Mouse (Mus musculus): ENCODE data around the gene Casp6. TPM values are rescaled to one million over a fixed set of nuclear protein-coding genes. Genes with fewer than 3 reads are reported as not detected.
A peak's percentile ranks its signal among the peaks of the same experiment; 100 is the strongest.

The Casp6 gene
- polyA plus RNA-seq, 1 experiment from 2014 or later: 106 TPM

- Histone ChIP-seq H3K4me1 (no peaks in the 10 kb centered on the region), H3K4me3 (no peak overlapping the region), H3K36me3 (replicated peaks) (peaks cover 29% of the 10 kb centered on the region), H3K9me3 (no peaks in the 10 kb centered on the region), H3K27me3 (replicated peaks; ENCODE audit: low read depth, poor library complexity, severe bottlenecking) (no peaks in the 10 kb centered on the region), H3K27ac (replicated peaks) (no peak overlapping the region)
- no peak for DNase-seq (ENCODE audit: low spot score)
- 93% methylated on average over 3 of the region's 3 CpGs for WGBS
Measured at GRCm38 (mm10) chr3:129893143-129893542, 8.1 kb upstream of the Casp6 start.

- DNase-seq (ENCODE audit: low spot score): no peak
- no peaks in the 10 kb centered on the region for H3K27me3 ChIP-seq (replicated peaks; ENCODE audit: low read depth, poor library complexity, severe bottlenecking)
- peaks cover 15% of the 10 kb centered on the region for H3K36me3 ChIP-seq (replicated peaks)
- H3K27ac ChIP-seq (replicated peaks): no peak overlapping the region
- H3K4me3 ChIP-seq: no peak overlapping the region
- WGBS: 75% methylated on average over 6 of the region's 6 CpGs
- H3K9me3 ChIP-seq: no peaks in the 10 kb centered on the region
- H3K4me1 ChIP-seq: peaks cover 7% of the 10 kb centered on the region
Measured at GRCm38 (mm10) chr3:129896591-129896990, 4.6 kb upstream of the Casp6 start.

- no peak for DNase-seq (ENCODE audit: low spot score)
- Histone ChIP-seq H3K27ac (replicated peaks) (no peak overlapping the region), H3K4me3 (no peak overlapping the region), H3K4me1 (peaks cover 22% of the 10 kb centered on the region), H3K36me3 (replicated peaks) (peaks cover 3% of the 10 kb centered on the region; the same call in 1 of the 2 replicates), H3K9me3 (no peaks in the 10 kb centered on the region), H3K27me3 (replicated peaks; ENCODE audit: low read depth, poor library complexity, severe bottlenecking) (no peaks in the 10 kb centered on the region)
- 62% methylated on average over 4 of the region's 4 CpGs for WGBS
Measured at GRCm38 (mm10) chr3:129898886-129899285, 2.3 kb upstream of the Casp6 start.

DNA sequence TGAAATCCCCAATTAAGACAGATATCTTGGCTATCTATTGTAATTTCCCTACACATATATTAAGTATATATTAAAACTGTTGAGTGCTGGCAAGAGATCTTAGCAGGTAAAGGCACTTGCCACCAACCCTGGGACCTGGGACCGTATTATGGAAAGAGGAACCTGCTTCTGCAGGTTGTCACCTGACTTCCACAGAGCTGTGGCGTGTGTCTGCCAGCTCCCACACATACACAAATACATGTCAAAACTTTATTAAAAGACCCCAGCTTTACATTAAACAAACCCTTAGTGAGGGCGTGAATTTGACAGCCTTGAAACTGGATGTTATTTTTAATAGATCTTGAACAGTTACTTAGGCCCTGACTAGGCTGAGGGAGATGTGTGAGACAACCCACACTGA is 2.1 kb downstream of the Casp6 start:
- WGBS: 92% methylated on average over 3 of the region's 3 CpGs

GRCm38 (mm10) chr3:129903866-129904265 is 2.6 kb downstream of the Casp6 start:
- H3K27me3 ChIP-seq (replicated peaks; ENCODE audit: low read depth, poor library complexity, severe bottlenecking): no peaks in the 10 kb centered on the region
- no peak overlapping the region for H3K27ac ChIP-seq (replicated peaks)
- DNase-seq (ENCODE audit: low spot score): no peak
- peaks cover 38% of the 10 kb centered on the region for H3K36me3 ChIP-seq (replicated peaks)
- H3K4me1 ChIP-seq: peaks cover 22% of the 10 kb centered on the region
- 90% methylated on average over 8 of the region's 8 CpGs for WGBS
- H3K9me3 ChIP-seq: no peaks in the 10 kb centered on the region
- no peak overlapping the region for H3K4me3 ChIP-seq

More for the DNA sequence above, 2.1 kb downstream of the Casp6 start:
- no peak for DNase-seq (ENCODE audit: low spot score)
- Histone ChIP-seq H3K9me3 (no peaks in the 10 kb centered on the region), H3K27ac (replicated peaks) (no peak overlapping the region), H3K36me3 (replicated peaks) (peaks cover 33% of the 10 kb centered on the region), H3K4me1 (peaks cover 22% of the 10 kb centered on the region), H3K4me3 (no peak overlapping the region), H3K27me3 (replicated peaks; ENCODE audit: low read depth, poor library complexity, severe bottlenecking) (no peaks in the 10 kb centered on the region)

DNA sequence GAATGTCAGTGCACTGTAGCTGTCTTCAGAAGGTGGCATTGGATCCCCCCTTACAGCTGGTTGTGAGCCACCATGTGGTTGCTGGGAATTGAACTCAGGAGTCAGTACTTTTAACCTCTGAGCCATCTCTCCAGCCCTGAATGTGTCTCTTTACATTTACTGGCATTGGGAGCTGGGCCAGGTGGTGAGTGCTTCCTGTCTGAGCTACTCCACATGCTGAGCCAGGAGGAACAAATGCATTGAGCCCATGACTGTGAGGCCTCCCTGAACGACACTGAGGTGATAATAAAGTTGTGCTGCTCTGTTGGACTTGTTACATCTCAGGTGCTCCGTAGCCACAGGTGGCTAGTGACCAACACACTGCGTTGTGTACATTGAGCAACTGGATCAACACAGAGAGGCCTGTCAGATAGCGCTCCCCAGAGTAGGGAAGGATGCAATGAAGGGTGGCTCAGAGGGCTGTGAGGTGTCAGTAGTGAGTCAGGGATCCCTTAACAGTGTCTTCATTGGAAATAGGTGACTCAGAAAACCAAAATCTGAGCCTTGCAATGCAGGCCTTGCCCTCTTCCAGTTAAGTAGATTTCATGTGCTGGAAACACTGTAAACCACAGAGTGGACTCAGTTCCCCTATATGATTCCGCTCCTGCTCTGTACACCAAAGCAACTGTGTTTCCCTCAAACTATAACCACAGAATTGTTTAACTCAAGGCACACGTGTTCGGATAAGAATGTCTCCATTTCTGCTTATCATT is 3.3 kb downstream of the Casp6 start:
- Histone ChIP-seq H3K27ac (replicated peaks) (no peak overlapping the region), H3K4me3 (no peak overlapping the region), H3K27me3 (replicated peaks; ENCODE audit: low read depth, poor library complexity, severe bottlenecking) (no peaks in the 10 kb centered on the region), H3K4me1 (peaks cover 22% of the 10 kb centered on the region), H3K36me3 (replicated peaks) (peaks cover 45% of the 10 kb centered on the region), H3K9me3 (no peaks in the 10 kb centered on the region)
- WGBS: 88% methylated on average over 7 of the region's 7 CpGs
- DNase-seq (ENCODE audit: low spot score): no peak

- 93% methylated on average over 14 of the region's 14 CpGs for WGBS
- DNase-seq (ENCODE audit: low spot score): no peak
- H3K27me3 ChIP-seq (replicated peaks; ENCODE audit: low read depth, poor library complexity, severe bottlenecking): no peaks in the 10 kb centered on the region
- no peaks in the 10 kb centered on the region for H3K9me3 ChIP-seq
- no peak overlapping the region for H3K4me3 ChIP-seq
- H3K36me3 ChIP-seq (replicated peaks): peaks cover 82% of the 10 kb centered on the region
- H3K4me1 ChIP-seq: no peaks in the 10 kb centered on the region
- H3K27ac ChIP-seq (replicated peaks): no peak overlapping the region
Measured at GRCm38 (mm10) chr3:129912025-129912424, 10.8 kb downstream of the Casp6 start.

GRCm38 (mm10) chr3:129913241-129913640 is 12.0 kb downstream of the Casp6 start:
- WGBS: 94% methylated on average over 13 of the region's 13 CpGs
- DNase-seq (ENCODE audit: low spot score): no peak
- no peaks in the 10 kb centered on the region for H3K9me3 ChIP-seq
- H3K4me1 ChIP-seq: no peaks in the 10 kb centered on the region
- H3K27ac ChIP-seq (replicated peaks): no peak overlapping the region
- no peak overlapping the region for H3K4me3 ChIP-seq
- H3K27me3 ChIP-seq (replicated peaks; ENCODE audit: low read depth, poor library complexity, severe bottlenecking): no peaks in the 10 kb centered on the region
- H3K36me3 ChIP-seq (replicated peaks): peaks cover 70% of the 10 kb centered on the region

DNA sequence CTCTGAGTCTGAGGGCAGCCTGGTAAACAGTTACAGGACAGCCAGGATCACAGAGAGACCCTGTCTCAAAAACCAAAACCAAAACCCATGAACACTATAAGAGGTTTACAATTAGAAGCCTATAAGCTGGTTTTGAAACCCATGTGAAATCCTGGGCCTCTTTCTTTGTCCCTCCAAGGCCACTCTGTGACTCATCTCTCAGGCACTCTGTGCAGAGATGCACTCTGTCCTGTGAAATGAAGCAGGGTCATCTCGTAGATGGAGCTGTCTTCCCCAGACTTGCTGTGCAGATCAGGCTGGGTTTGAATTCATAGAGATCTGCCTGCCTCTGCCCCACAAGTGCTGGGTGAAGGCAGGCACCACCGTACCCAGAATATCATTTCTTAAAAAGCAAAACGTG is 16.2 kb downstream of the Casp6 start:
- DNase-seq (ENCODE audit: low spot score): no peak
- 87% methylated on average over 3 of the region's 3 CpGs for WGBS
- Histone ChIP-seq H3K36me3 (replicated peaks) (peaks cover 28% of the 10 kb centered on the region), H3K27ac (replicated peaks) (no peak overlapping the region), H3K27me3 (replicated peaks; ENCODE audit: low read depth, poor library complexity, severe bottlenecking) (no peaks in the 10 kb centered on the region), H3K4me1 (no peaks in the 10 kb centered on the region), H3K4me3 (no peak overlapping the region), H3K9me3 (no peaks in the 10 kb centered on the region)

DNA sequence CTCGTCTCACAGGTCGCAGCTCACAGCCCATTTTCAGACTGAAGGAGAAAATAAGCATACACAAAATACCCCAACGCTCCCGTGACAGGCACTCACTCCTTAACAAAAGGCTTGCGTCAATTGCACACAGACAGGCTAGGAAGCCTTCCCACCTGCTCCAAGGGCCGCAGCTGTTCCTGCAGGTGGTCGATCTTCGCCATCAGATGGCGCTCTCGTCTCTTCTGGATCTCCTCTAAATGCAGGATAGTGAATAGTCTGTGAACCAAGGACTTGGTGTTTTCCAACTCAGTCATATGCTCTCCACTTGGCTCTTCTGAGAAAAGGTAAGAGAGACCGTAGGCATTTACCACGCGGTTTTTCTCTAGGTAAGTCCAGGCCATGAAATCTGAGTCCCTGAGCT is 17.2 kb downstream of the Casp6 start:
- DNase-seq (ENCODE audit: low spot score): peak; percentile 74
- Histone ChIP-seq H3K9me3 (no peaks in the 10 kb centered on the region), H3K36me3 (replicated peaks) (peaks cover 18% of the 10 kb centered on the region), H3K4me1 (no peaks in the 10 kb centered on the region), H3K27ac (replicated peaks) (no peak overlapping the region), H3K27me3 (replicated peaks; ENCODE audit: low read depth, poor library complexity, severe bottlenecking) (no peaks in the 10 kb centered on the region), H3K4me3 (no peak overlapping the region)
- 15% methylated on average over 13 of the region's 13 CpGs for WGBS

- no peak overlapping the region for H3K4me3 ChIP-seq
- no peaks in the 10 kb centered on the region for H3K27me3 ChIP-seq (replicated peaks; ENCODE audit: low read depth, poor library complexity, severe bottlenecking)
- H3K27ac ChIP-seq (replicated peaks): no peak overlapping the region
- 89% methylated on average over 7 of the region's 7 CpGs for WGBS
- H3K4me1 ChIP-seq: no peaks in the 10 kb centered on the region
- no peaks in the 10 kb centered on the region for H3K9me3 ChIP-seq
- no peak for DNase-seq (ENCODE audit: low spot score)
- no peaks in the 10 kb centered on the region for H3K36me3 ChIP-seq (replicated peaks)
Measured at GRCm38 (mm10) chr3:129923581-129923980, 22.4 kb downstream of the Casp6 start.

DNA sequence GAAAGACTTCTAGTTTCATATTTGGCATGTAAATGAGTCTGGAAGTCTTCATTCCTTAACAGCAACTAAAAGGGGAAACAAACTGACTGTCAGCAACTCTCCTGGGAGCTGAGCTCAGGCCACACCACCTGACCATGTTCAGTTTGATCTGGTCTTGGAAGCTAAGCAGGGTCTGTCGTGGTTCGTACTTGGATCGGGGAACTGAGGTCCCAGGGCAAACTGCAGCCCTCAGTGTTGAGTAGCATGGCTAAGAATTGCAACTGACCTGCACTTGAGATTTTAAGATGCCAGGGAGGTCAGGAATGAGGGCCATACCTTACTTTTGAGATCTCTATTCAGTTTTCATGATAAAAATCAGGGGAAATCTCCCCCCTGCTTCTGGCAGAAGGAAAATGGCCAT is 24.6 kb downstream of the Casp6 start:
- H3K9me3 ChIP-seq: no peaks in the 10 kb centered on the region
- WGBS: 89% methylated on average over 3 of the region's 3 CpGs
- H3K27me3 ChIP-seq (replicated peaks; ENCODE audit: low read depth, poor library complexity, severe bottlenecking): no peaks in the 10 kb centered on the region
- no peaks in the 10 kb centered on the region for H3K36me3 ChIP-seq (replicated peaks)
- no peak overlapping the region for H3K27ac ChIP-seq (replicated peaks)
- no peak overlapping the region for H3K4me3 ChIP-seq
- no peaks in the 10 kb centered on the region for H3K4me1 ChIP-seq
- DNase-seq (ENCODE audit: low spot score): no peak

DNA sequence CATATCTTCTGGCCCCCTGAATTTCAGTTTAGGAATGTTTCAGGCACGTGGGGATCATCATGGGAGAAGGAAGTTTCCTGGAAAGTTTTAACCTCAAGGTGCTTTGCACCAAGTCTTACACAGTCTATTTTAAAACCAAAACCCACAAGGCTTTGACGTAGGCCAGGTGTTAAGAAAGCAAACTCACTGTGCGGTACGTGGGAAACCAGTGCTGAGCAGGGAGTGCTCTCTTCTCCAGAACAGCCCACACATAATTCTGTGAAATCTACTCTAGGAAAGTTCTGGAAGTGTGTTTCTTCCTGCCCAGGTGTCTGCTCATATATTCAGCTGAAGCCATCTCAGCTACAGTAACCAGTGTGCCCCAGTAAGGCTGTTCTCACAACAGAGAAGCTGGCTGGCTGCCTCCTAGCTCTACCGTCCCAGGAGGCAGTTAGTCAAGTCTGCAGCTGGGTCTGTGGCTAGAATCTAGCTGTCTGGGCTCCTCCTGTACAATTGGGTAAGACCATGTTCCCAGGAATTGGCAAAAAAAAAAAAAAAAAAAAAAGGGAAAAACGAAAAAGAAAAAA is 29.1 kb downstream of the Casp6 start:
- H3K27me3 ChIP-seq (replicated peaks; ENCODE audit: low read depth, poor library complexity, severe bottlenecking): no peaks in the 10 kb centered on the region
- H3K4me1 ChIP-seq: no peaks in the 10 kb centered on the region
- no peaks in the 10 kb centered on the region for H3K9me3 ChIP-seq
- H3K36me3 ChIP-seq (replicated peaks): no peaks in the 10 kb centered on the region
- H3K27ac ChIP-seq (replicated peaks): no peak overlapping the region
- WGBS: 76% methylated on average over 6 of the region's 6 CpGs
- no peak for DNase-seq (ENCODE audit: low spot score)
- no peak overlapping the region for H3K4me3 ChIP-seq

Measured in embryonic facial prominence, embryonic 10.5 days (tissue).